Mouse (Mus musculus): Measurements from ENCODE around the gene Slc35e3. TPM values are rescaled to one million over a fixed set of nuclear protein-coding genes. Genes with fewer than 3 reads are reported as not detected.

The Slc35e3 gene
- polyA plus RNA-seq, 1 experiment from 2014 or later: 6.7 TPM

- Histone ChIP-seq H3K9ac (ENCODE audit: low read length) (no peak overlapping the region), H3K4me3 (ENCODE audit: low read length) (no peak overlapping the region), H3K4me1 (ENCODE audit: control insufficient read depth, insufficient read depth, low read length) (no peaks in the 10 kb centered on the region), H3K27ac (ENCODE audit: low read length) (no peak overlapping the region), H3K36me3 (ENCODE audit: control insufficient read depth, insufficient read depth) (peaks cover 64% of the 10 kb centered on the region), H3K27me3 (ENCODE audit: control insufficient read depth, insufficient read depth, low read length) (no peaks in the 10 kb centered on the region), H3K4me2 (ENCODE audit: low read depth, low read length) (no peak overlapping the region), H3K9me3 (replicated peaks; ENCODE audit: control insufficient read depth, low read length) (no peaks in the 10 kb centered on the region; the same call in 1 of the 2 replicates)
- WGBS: 95% methylated on average over 5 of the region's 5 CpGs
- ATAC-seq (replicated peaks; ENCODE audit: extremely low read depth, insufficient read depth, low FRiP score): no peak
These were observed 6.9 kb upstream of the Slc35e3 start for GRCm38 (mm10) chr10:117752851-117753647.

GRCm38 (mm10) chr10:117752304-117752821, 6.2 kb upstream of the Slc35e3 start:
- no peak overlapping the region for H3K27ac ChIP-seq (ENCODE audit: low read length)
- peaks cover 57% of the 10 kb centered on the region for H3K36me3 ChIP-seq (ENCODE audit: control insufficient read depth, insufficient read depth)
- H3K4me3 ChIP-seq (ENCODE audit: low read length): no peak overlapping the region
- no peak for ATAC-seq (replicated peaks; ENCODE audit: extremely low read depth, insufficient read depth, low FRiP score)
- H3K9ac ChIP-seq (ENCODE audit: low read length): no peak overlapping the region
- no peaks in the 10 kb centered on the region; the same call in 1 of the 2 replicates for H3K9me3 ChIP-seq (replicated peaks; ENCODE audit: control insufficient read depth, low read length)
- no peaks in the 10 kb centered on the region for H3K27me3 ChIP-seq (ENCODE audit: control insufficient read depth, insufficient read depth, low read length)
- no peak overlapping the region for H3K4me2 ChIP-seq (ENCODE audit: low read depth, low read length)
- no peaks in the 10 kb centered on the region for H3K4me1 ChIP-seq (ENCODE audit: control insufficient read depth, insufficient read depth, low read length)
- 97% methylated on average over 7 of the region's 7 CpGs for WGBS

- Histone ChIP-seq H3K4me1 (ENCODE audit: control insufficient read depth, insufficient read depth, low read length) (no peaks in the 10 kb centered on the region), H3K36me3 (ENCODE audit: control insufficient read depth, insufficient read depth) (peaks cover 51% of the 10 kb centered on the region), H3K9ac (ENCODE audit: low read length) (no peak overlapping the region), H3K4me2 (ENCODE audit: low read depth, low read length) (no peak overlapping the region), H3K27ac (ENCODE audit: low read length) (no peak overlapping the region), H3K4me3 (ENCODE audit: low read length) (no peak overlapping the region), H3K27me3 (ENCODE audit: control insufficient read depth, insufficient read depth, low read length) (no peaks in the 10 kb centered on the region), H3K9me3 (replicated peaks; ENCODE audit: control insufficient read depth, low read length) (no peaks in the 10 kb centered on the region; the same call in 1 of the 2 replicates)
- WGBS: 90% methylated on average over 6 of the region's 6 CpGs
- ATAC-seq (replicated peaks; ENCODE audit: extremely low read depth, insufficient read depth, low FRiP score): no peak
These were observed 5.6 kb upstream of the Slc35e3 start for GRCm38 (mm10) chr10:117751744-117752143.

- Histone ChIP-seq H3K4me1 (ENCODE audit: control insufficient read depth, insufficient read depth, low read length) (no peaks in the 10 kb centered on the region), H3K9ac (ENCODE audit: low read length) (no peak overlapping the region), H3K4me3 (ENCODE audit: low read length) (no peak overlapping the region), H3K4me2 (ENCODE audit: low read depth, low read length) (no peak overlapping the region), H3K27me3 (ENCODE audit: control insufficient read depth, insufficient read depth, low read length) (no peaks in the 10 kb centered on the region), H3K36me3 (ENCODE audit: control insufficient read depth, insufficient read depth) (peaks cover 46% of the 10 kb centered on the region), H3K9me3 (replicated peaks; ENCODE audit: control insufficient read depth, low read length) (no peaks in the 10 kb centered on the region; the same call in 1 of the 2 replicates), H3K27ac (ENCODE audit: low read length) (no peak overlapping the region)
- no peak for ATAC-seq (replicated peaks; ENCODE audit: extremely low read depth, insufficient read depth, low FRiP score)
- 97% methylated on average over 14 of the region's 14 CpGs for WGBS
These were observed 5.1 kb upstream of the Slc35e3 start for GRCm38 (mm10) chr10:117751282-117751610.

GRCm38 (mm10) chr10:117750529-117751281, 4.5 kb upstream of the Slc35e3 start:
- ATAC-seq (replicated peaks; ENCODE audit: extremely low read depth, insufficient read depth, low FRiP score): no peak
- 96% methylated on average over 5 of the region's 5 CpGs for WGBS
- no peak overlapping the region for H3K4me2 ChIP-seq (ENCODE audit: low read depth, low read length)
- H3K36me3 ChIP-seq (ENCODE audit: control insufficient read depth, insufficient read depth): peaks cover 42% of the 10 kb centered on the region
- no peak overlapping the region for H3K4me3 ChIP-seq (ENCODE audit: low read length)
- no peaks in the 10 kb centered on the region; the same call in 1 of the 2 replicates for H3K9me3 ChIP-seq (replicated peaks; ENCODE audit: control insufficient read depth, low read length)
- no peak overlapping the region for H3K27ac ChIP-seq (ENCODE audit: low read length)
- no peaks in the 10 kb centered on the region for H3K27me3 ChIP-seq (ENCODE audit: control insufficient read depth, insufficient read depth, low read length)
- H3K4me1 ChIP-seq (ENCODE audit: control insufficient read depth, insufficient read depth, low read length): no peaks in the 10 kb centered on the region
- no peak overlapping the region for H3K9ac ChIP-seq (ENCODE audit: low read length)

GRCm38 (mm10) chr10:117749787-117750343, 3.7 kb upstream of the Slc35e3 start:
- Histone ChIP-seq H3K4me2 (ENCODE audit: low read depth, low read length) (no peak overlapping the region), H3K9me3 (replicated peaks; ENCODE audit: control insufficient read depth, low read length) (no peaks in the 10 kb centered on the region; the same call in 1 of the 2 replicates), H3K4me3 (ENCODE audit: low read length) (no peak overlapping the region), H3K27me3 (ENCODE audit: control insufficient read depth, insufficient read depth, low read length) (no peaks in the 10 kb centered on the region), H3K4me1 (ENCODE audit: control insufficient read depth, insufficient read depth, low read length) (0 out of 2 replicates have a peak, but pooled peaks cover 6% of the 10 kb centered on the region), H3K9ac (ENCODE audit: low read length) (no peak overlapping the region), H3K36me3 (ENCODE audit: control insufficient read depth, insufficient read depth) (peaks cover 35% of the 10 kb centered on the region), H3K27ac (ENCODE audit: low read length) (no peak overlapping the region)
- WGBS: 96% methylated on average over 14 of the region's 14 CpGs
- no peak for ATAC-seq (replicated peaks; ENCODE audit: extremely low read depth, insufficient read depth, low FRiP score)

- Histone ChIP-seq H3K9me3 (replicated peaks; ENCODE audit: control insufficient read depth, low read length) (no peaks in the 10 kb centered on the region; the same call in 1 of the 2 replicates), H3K36me3 (ENCODE audit: control insufficient read depth, insufficient read depth) (peaks cover 32% of the 10 kb centered on the region), H3K9ac (ENCODE audit: low read length) (no peak overlapping the region), H3K4me2 (ENCODE audit: low read depth, low read length) (no peak overlapping the region), H3K27ac (ENCODE audit: low read length) (no peak overlapping the region), H3K27me3 (ENCODE audit: control insufficient read depth, insufficient read depth, low read length) (no peaks in the 10 kb centered on the region), H3K4me3 (ENCODE audit: low read length) (no peak overlapping the region), H3K4me1 (ENCODE audit: control insufficient read depth, insufficient read depth, low read length) (0 out of 2 replicates have a peak, but pooled peaks cover 6% of the 10 kb centered on the region)
- 95% methylated on average over 10 of the region's 10 CpGs for WGBS
- no peak for ATAC-seq (replicated peaks; ENCODE audit: extremely low read depth, insufficient read depth, low FRiP score)
These were observed 3.0 kb upstream of the Slc35e3 start for GRCm38 (mm10) chr10:117749050-117749686.

- WGBS: 87% methylated on average over 10 of the region's 10 CpGs
These were observed 2.3 kb upstream of the Slc35e3 start for GRCm38 (mm10) chr10:117748276-117749049.

More at GRCm38 (mm10) chr10:117748276-117749049, 2.3 kb upstream of the Slc35e3 start:
- Histone ChIP-seq H3K27me3 (ENCODE audit: control insufficient read depth, insufficient read depth, low read length) (no peaks in the 10 kb centered on the region), H3K4me3 (ENCODE audit: low read length) (no peak overlapping the region), H3K9me3 (replicated peaks; ENCODE audit: control insufficient read depth, low read length) (no peaks in the 10 kb centered on the region; the same call in 1 of the 2 replicates), H3K27ac (ENCODE audit: low read length) (no peak overlapping the region), H3K4me2 (ENCODE audit: low read depth, low read length) (no peak overlapping the region), H3K4me1 (ENCODE audit: control insufficient read depth, insufficient read depth, low read length) (0 out of 2 replicates have a peak, but pooled peaks cover 6% of the 10 kb centered on the region), H3K9ac (ENCODE audit: low read length) (no peak overlapping the region), H3K36me3 (ENCODE audit: control insufficient read depth, insufficient read depth) (peaks cover 32% of the 10 kb centered on the region)
- no peak for ATAC-seq (replicated peaks; ENCODE audit: extremely low read depth, insufficient read depth, low FRiP score)

All from heart, embryonic 16.5 days (tissue).